11 mouse cellular contexts compared by ENCODE assay signal in genomic region chr11:32339131-32339531, GRCm38 (mm10). TPM values are rescaled to one million over a fixed set of nuclear protein-coding genes. Genes with fewer than 3 reads are reported as not detected.
DNase-seq lines count a peak whose midpoint lies in the region; ATAC-seq and TF ChIP-seq lines count a peak whose summit lies in the region.
"Had no signal": no experiment of that assay in that cellular context is flagged by ENCODE, and none has a peak within 500 bp of the region (broad histone marks: within the 10 kb centered on the region; RNA-seq: fewer than 3 reads in every experiment).

No protein-coding gene starts in this region.

- H3K9me3 ChIP-seq in lung, embryonic 14.5 days (ENCODE audit: low read depth, low read length), result no peaks in the 10 kb centered on the region
- H3K9me3 ChIP-seq: hindbrain, embryonic 12.5 days; limb, embryonic 15.5 days had no signal

- no peaks in the 10 kb centered on the region for H3K27me3 ChIP-seq in lung, embryonic 14.5 days (ENCODE audit: insufficient read depth, low read length)
- H3K27me3 ChIP-seq: hindbrain, embryonic 12.5 days; limb, embryonic 15.5 days had no signal

- ATAC-seq in lung, embryonic 14.5 days (ENCODE audit: insufficient read depth), result peak; percentile 64; the same call in 1 of the 2 replicates

- no peak overlapping the region for H3K9ac ChIP-seq in lung, embryonic 14.5 days
- H3K9ac ChIP-seq: hindbrain, embryonic 12.5 days; limb, embryonic 15.5 days had no signal

- TF ChIP-seq CTCF in lung, embryonic 14.5 days (IDR thresholded peaks at IDR 0.05; ENCODE audit: low read depth), result no peak
- no peak for TF ChIP-seq CTCF in left cerebral cortex, adult 2 months (IDR thresholded peaks at IDR 0.05)

- intact Hi-C loops in gastrocnemius, postnatal 14 days (cut with DNase I; ENCODE audit: low total_unique reads), result loop anchor here (10.0 kb wide), 1 partner anchor 256 kb away; no protein-coding TSS in a partner anchor
- intact Hi-C loops in left cerebral cortex, postnatal 10 days (cut with DNase I), result no loop called here
- intact Hi-C loops in left cerebral cortex, adult 2 months (cut with DNase I), result no loop called here

- WGBS in lung, embryonic 14.5 days, result 43% methylated on average over 2 of the region's 2 CpGs

- H3K4me1 ChIP-seq in lung, embryonic 14.5 days (ENCODE audit: insufficient read depth), result 0 out of 2 replicates have a peak, but pooled peaks cover 4% of the 10 kb centered on the region
- H3K4me1 ChIP-seq: hindbrain, embryonic 12.5 days had no signal

- H3K27ac ChIP-seq in lung, embryonic 14.5 days (ENCODE audit: low read depth), result peak overlapping the region; percentile 24; the same call in 1 of the 2 replicates
- no peak overlapping the region for H3K27ac ChIP-seq in left cerebral cortex, adult 2 months
- H3K27ac ChIP-seq: hindbrain, embryonic 12.5 days; limb, embryonic 15.5 days had no signal

- H3K36me3 ChIP-seq in lung, embryonic 14.5 days (ENCODE audit: insufficient read depth), result no peaks in the 10 kb centered on the region
- H3K36me3 ChIP-seq: hindbrain, embryonic 12.5 days; limb, embryonic 15.5 days had no signal

- no peak overlapping the region for H3K4me3 ChIP-seq in lung, embryonic 14.5 days (ENCODE audit: low read depth, low read length)
- H3K4me3 ChIP-seq in left cerebral cortex, adult 2 months, result no peak overlapping the region
- H3K4me3 ChIP-seq: hindbrain, embryonic 12.5 days; limb, embryonic 15.5 days had no signal

- H3K4me2 ChIP-seq in lung, embryonic 14.5 days, result no peak overlapping the region
- H3K4me2 ChIP-seq: hindbrain, embryonic 12.5 days; limb, embryonic 15.5 days had no signal

- peak; percentile 42 for DNase-seq in gastrocnemius, postnatal 14 days
- no peak for DNase-seq in gastrocnemius, postnatal 25 days
- DNase-seq in adrenal gland, postnatal 25 days, result peak; percentile 41
- DNase-seq in heart, postnatal 4 days, result peak; percentile 59
- DNase-seq in lung, embryonic 14.5 days, result peak; percentile 45
- no peak for DNase-seq in MN1 (ENCODE audit: low spot score)
- DNase-seq in left cerebral cortex, postnatal 10 days (ENCODE audit: extremely low spot score in 1 of 2, low spot score in 2 of 2), result no peak
- no peak for DNase-seq in left cerebral cortex, adult 2 months (ENCODE audit: extremely low spot score in 1 of 2, low spot score in 2 of 2)

RNA-seq across cellular contexts. Expression of gene Sh3pxd2b, which starts 8.5 kb away (rescaled TPM):
- 10 to 100 TPM; 15.1 to 16.8 TPM for total RNA-seq in gastrocnemius, postnatal 14 days (2021)
- 1 to 10 TPM; 4.4 to 7.1 TPM for total RNA-seq in gastrocnemius, postnatal 25 days (2021)
- total RNA-seq in adrenal gland, postnatal 25 days (2021), result 4.6 and 5.1 TPM in 2 replicates
- 10 to 100 TPM; 30.1 to 31.0 TPM for total RNA-seq in heart, postnatal 4 days (2021)
- 31.2 and 31.7 TPM in 2 replicates for polyA plus RNA-seq in lung, embryonic 14.5 days (2014; fragmentation: Nextera tagmentation; extraction: Ambion mirVana)
- total RNA-seq in left cerebral cortex, postnatal 10 days (2021), result 10 to 100 TPM; 28.2 to 31.9 TPM
- 10 to 100 TPM; 11.4 to 16.4 TPM for total RNA-seq in left cerebral cortex, adult 2 months (2021)

RNA-seq across cellular contexts. Expression of gene Hbq1a, which starts 39.3 kb away (rescaled TPM):
- total RNA-seq in gastrocnemius, postnatal 14 days (2021), result not detected
- not detected for total RNA-seq in gastrocnemius, postnatal 25 days (2021)
- total RNA-seq in adrenal gland, postnatal 25 days (2021), result not detected in 2 replicates
- under 1 TPM in 1 of 2 experiments, not detected in 1; 0.77 TPM for total RNA-seq in heart, postnatal 4 days (2021)
- 0.45 and 0.83 TPM in 2 replicates for polyA plus RNA-seq in lung, embryonic 14.5 days (2014; fragmentation: Nextera tagmentation; extraction: Ambion mirVana)
- total RNA-seq in left cerebral cortex, postnatal 10 days (2021), result 1 to 10 TPM; 1.9 to 2.1 TPM
- 1 to 10 TPM; 1.7 TPM for total RNA-seq in left cerebral cortex, adult 2 months (2021)

RNA-seq across cellular contexts. Expression of gene Hba-a2, which starts 42.8 kb away (rescaled TPM):
- total RNA-seq in gastrocnemius, postnatal 14 days (2021), result 100 to 1,000 TPM; 795 to 814 TPM
- 1,000 to 10,000 TPM in 1 of 2 experiments, 100 to 1,000 TPM in 1; 358 to 1,609 TPM for total RNA-seq in gastrocnemius, postnatal 25 days (2021)
- 1,730 and 2,563 TPM in 2 replicates for total RNA-seq in adrenal gland, postnatal 25 days (2021)
- over 10,000 TPM in 1 of 2 experiments, 1,000 to 10,000 TPM in 1; 3,595 to 11,404 TPM for total RNA-seq in heart, postnatal 4 days (2021)
- 11,972 and 11,979 TPM in 2 replicates for polyA plus RNA-seq in lung, embryonic 14.5 days (2014; fragmentation: Nextera tagmentation; extraction: Ambion mirVana)
- 100 to 1,000 TPM; 384 to 756 TPM for total RNA-seq in left cerebral cortex, postnatal 10 days (2021)
- 100 to 1,000 TPM; 271 to 300 TPM for total RNA-seq in left cerebral cortex, adult 2 months (2021)
- polyA plus RNA-seq: C2C12 had no signal

RNA-seq across cellular contexts. Expression of gene Hbq1b, which starts 52.4 kb away (rescaled TPM):
- total RNA-seq in gastrocnemius, postnatal 14 days (2021), result under 1 TPM in 1 of 2 experiments, not detected in 1; 0.41 TPM
- not detected for total RNA-seq in gastrocnemius, postnatal 25 days (2021)
- total RNA-seq in adrenal gland, postnatal 25 days (2021), result 0.64 TPM in 1 of 2 replicates, not detected in the other
- 1 to 10 TPM in 1 of 2 experiments, not detected in 1; 1.2 TPM for total RNA-seq in heart, postnatal 4 days (2021)
- 1.8 and 2.1 TPM in 2 replicates for polyA plus RNA-seq in lung, embryonic 14.5 days (2014; fragmentation: Nextera tagmentation; extraction: Ambion mirVana)
- 1 to 10 TPM; 2.9 to 3.3 TPM for total RNA-seq in left cerebral cortex, postnatal 10 days (2021)
- not detected for total RNA-seq in left cerebral cortex, adult 2 months (2021)
- polyA plus RNA-seq: C2C12 had no signal

RNA-seq across cellular contexts. Expression of gene Hba-a1, which starts 55.8 kb away (rescaled TPM):
- total RNA-seq in gastrocnemius, postnatal 14 days (2021), result 1,000 to 10,000 TPM; 1,024 TPM
- total RNA-seq in gastrocnemius, postnatal 25 days (2021), result 1,000 to 10,000 TPM in 1 of 2 experiments, 100 to 1,000 TPM in 1; 451 to 2,047 TPM
- 2,198 and 2,224 TPM in 2 replicates for total RNA-seq in adrenal gland, postnatal 25 days (2021)
- over 10,000 TPM in 1 of 2 experiments, 1,000 to 10,000 TPM in 1; 3,912 to 12,509 TPM for total RNA-seq in heart, postnatal 4 days (2021)
- polyA plus RNA-seq in lung, embryonic 14.5 days (2014; fragmentation: Nextera tagmentation; extraction: Ambion mirVana), result 4,575 and 4,689 TPM in 2 replicates
- total RNA-seq in left cerebral cortex, postnatal 10 days (2021), result 100 to 1,000 TPM; 406 to 790 TPM
- 100 to 1,000 TPM; 247 to 343 TPM for total RNA-seq in left cerebral cortex, adult 2 months (2021)

Comparison
In these comparisons a context has a peak if more than half of its experiments do, and no peak if none do; other contexts are left out.
1. DNase-seq: peak in gastrocnemius, postnatal 14 days (single experiment), adrenal gland, postnatal 25 days (single experiment), heart, postnatal 4 days (single experiment) and lung, embryonic 14.5 days (single experiment); none in gastrocnemius, postnatal 25 days (single experiment), MN1 (single experiment), left cerebral cortex, postnatal 10 days (0 of 2) and left cerebral cortex, adult 2 months (0 of 2).